Mouse (Mus musculus) thymus, postnatal 14 days (tissue): Measurements from ENCODE around the gene Tm4sf19.
"Not testable (repeated sequence)": the region's sequence is repeated elsewhere in the genome, so short reads cannot be mapped to it uniquely, and the experiment has no call there.

Experiments used
- DNase-seq: peaks from one replicate; pipeline ENCODE4 v3.0.0; 2021

Tm4sf19 gene

GRCm38 (mm10) chr16:32431047-32431591 lies 30.8 kb downstream of the Tm4sf19 start:
- DNase-seq, result no peak

- DNase-seq, result no peak
Observed at GRCm38 (mm10) chr16:32431926-32432325, 31.6 kb downstream of the Tm4sf19 start.

- DNase-seq, result no peak
Observed at GRCm38 (mm10) chr16:32433138-32433537, 32.8 kb downstream of the Tm4sf19 start.

DNA sequence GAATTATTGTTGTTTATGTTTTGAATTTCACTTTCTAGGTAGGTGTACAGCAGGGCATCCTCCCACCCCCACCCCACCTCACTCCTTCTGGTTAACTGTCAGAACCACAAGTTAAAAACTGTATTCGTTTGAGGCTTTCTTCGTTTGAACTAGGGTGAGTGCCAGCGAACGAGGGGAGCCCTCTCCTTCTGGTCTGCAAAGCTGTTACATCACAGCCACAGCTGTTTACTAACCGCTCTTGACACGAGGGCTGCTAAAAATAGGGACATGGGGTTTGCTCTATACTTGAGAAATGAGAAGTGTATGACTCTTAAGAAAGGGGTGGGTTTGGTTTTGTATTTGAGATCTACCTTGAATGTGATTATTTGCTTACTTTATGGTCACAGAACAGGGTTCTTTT lies 33.8 kb downstream of the Tm4sf19 start:
- peak; percentile 78 for DNase-seq

DNA sequence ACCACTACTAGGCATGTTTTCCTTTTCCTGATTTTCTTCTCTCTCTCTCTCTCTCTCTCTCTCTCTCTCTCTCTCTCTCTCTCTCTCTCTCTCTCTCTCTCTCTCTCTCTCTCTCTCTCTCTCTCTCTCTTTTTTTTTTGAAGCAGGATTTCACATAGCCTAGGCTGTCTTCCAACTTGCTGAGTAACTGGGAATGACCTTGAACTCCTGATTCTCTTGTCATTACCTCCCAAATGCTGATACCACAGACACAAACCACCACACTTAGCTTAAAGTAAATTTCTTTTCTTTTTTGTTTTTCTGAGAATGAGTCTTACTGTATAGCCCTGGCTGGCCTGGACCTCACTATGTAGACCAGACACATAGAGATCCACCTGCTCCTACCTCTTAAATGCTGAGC lies 34.4 kb downstream of the Tm4sf19 start:
- no peak for DNase-seq

DNA sequence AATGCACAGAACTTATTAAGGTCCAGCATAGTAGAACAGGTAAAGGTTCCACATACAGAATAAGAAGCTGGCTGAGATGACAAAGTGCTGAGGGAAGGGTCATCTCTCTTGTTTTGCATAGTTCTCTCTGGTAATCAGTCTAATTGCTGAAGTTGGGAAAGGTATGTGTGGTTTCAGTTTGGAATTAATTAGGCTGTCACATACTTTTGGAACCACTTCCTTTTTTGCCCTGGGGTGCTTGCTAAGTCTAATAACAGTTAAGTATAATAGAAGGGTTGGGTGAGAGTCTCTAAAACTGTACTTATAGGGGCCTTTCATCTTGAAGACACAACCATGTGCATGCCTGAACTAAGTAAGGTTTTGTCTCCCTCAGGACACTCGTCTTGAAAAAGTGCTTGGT lies 36.4 kb downstream of the Tm4sf19 start:
- DNase-seq, result no peak

DNA sequence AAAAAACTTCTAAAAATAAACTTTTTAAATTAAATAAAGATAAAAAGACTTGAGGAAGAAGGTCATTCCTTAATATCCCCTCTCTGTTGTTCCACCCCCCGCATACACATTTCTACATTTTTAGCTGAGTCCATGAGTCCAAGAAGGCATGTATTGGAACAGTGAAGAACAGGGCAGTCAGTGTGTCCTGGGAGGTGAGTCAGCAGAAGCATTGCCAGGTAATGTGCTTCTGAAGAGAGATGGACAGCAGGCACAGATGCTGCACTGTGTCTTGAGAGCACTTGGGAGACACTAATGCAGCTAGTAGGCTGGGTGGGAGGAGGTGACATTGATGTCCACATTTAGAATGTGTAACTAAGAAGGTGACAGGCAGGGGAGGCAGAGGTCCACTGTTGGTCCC lies 37.0 kb downstream of the Tm4sf19 start:
- DNase-seq, result no peak

- no peak for DNase-seq
Observed at GRCm38 (mm10) chr16:32441432-32441831, 41.1 kb downstream of the Tm4sf19 start.

- not testable (repeated sequence) for DNase-seq
Observed at GRCm38 (mm10) chr16:32444615-32445014, 44.3 kb downstream of the Tm4sf19 start.

- no peak for DNase-seq
Observed at GRCm38 (mm10) chr16:32445558-32445957, 45.3 kb downstream of the Tm4sf19 start.

GRCm38 (mm10) chr16:32446563-32447138 lies 46.3 kb downstream of the Tm4sf19 start:
- no peak for DNase-seq

DNA sequence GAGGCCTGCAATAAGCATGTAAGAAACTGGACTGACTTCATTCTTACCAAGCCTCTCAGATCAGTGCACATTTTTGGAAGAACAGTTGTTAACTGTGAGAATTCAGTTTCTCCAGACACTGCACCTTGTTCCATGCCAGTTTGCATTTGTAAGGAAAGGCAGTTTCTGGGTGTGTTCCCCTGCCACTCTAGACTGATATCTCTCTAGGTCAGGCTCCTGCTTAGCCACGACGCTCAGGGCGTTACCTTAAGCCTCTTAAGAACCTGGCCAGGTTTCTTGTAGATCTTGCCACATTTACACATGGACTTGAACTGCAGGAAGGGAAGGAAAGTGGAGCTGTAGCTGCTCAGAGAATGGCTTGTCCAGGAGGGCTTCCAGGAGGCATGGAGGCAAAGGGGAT lies 49.4 kb downstream of the Tm4sf19 start:
- no peak for DNase-seq

GRCm38 (mm10) chr16:32450133-32450532 lies 49.8 kb downstream of the Tm4sf19 start:
- DNase-seq, result no peak

GRCm38 (mm10) chr16:32453102-32453501 lies 52.8 kb downstream of the Tm4sf19 start:
- no peak for DNase-seq

GRCm38 (mm10) chr16:32454646-32455045 lies 54.3 kb downstream of the Tm4sf19 start:
- DNase-seq, result no peak

DNA sequence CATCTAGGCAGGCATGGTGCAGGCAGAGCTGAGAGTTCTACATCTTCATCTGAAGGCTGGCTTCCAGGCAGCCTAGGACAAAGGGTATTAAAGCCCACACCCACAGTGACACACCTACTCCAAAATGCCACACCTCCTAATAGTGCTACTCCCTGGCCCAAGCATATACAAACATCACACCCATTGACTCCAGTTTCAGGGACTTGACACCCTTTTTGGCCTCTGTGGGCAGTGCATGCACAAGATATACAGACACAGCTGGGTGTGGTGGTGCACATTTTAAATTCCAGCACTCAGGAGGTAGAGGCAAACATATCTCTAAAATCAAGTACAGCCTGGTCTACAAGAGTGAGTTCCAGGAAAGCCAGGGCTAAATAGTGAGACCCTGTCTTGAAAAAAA lies 55.8 kb downstream of the Tm4sf19 start:
- no peak for DNase-seq

GRCm38 (mm10) chr16:32456761-32457160 lies 56.5 kb downstream of the Tm4sf19 start:
- DNase-seq, result no peak
